Mouse (Mus musculus): Measurements from ENCODE around the gene Chst11. TPM values are rescaled to one million over a fixed set of nuclear protein-coding genes. Genes with fewer than 3 reads are reported as not detected.
A peak's percentile ranks its signal among the peaks of the same experiment; 100 is the strongest.

Gene Chst11
- polyA plus RNA-seq, 1 experiment from 2014 or later = 3.2 TPM

DNA sequence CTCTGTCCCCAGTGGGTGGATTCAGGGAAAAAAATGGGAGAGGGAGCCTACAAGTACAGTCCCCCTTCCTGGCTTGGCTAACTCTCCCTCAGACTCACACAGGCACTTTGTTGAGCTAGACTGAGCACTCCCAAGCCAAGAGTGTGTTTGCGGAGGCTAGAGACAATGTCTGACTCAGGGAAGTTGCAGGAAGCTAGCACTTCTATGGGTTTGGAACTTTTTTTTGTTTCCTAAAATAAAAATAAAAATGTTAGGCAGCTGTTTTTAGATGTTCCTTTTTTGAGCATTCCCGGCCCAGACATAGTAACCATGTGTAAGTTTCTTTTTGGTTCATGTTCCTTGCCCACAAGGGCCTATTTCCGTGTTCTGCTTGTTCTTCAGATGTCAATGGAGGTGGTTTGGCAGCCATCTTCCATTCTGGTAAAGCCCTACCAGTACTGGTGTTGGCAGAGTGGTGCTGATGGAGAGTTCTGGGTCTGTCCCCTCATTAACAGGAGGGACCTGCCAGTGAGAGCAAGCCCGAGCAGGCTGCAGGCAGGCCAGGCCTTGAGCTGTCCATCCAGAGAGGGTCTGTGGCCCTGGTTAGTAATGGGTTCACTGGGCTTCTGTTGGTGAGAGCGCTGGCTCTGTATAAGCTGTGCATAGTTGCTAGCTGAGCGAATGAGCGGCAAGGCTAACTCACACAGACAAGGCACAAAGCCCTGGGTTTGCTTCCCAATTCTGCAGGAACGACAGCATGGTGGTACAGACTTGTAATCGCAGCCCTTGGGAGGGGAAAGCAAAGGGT is 116.3 kb downstream of the Chst11 start:
- H3K27me3 ChIP-seq (ENCODE audit: control insufficient read depth, insufficient read depth, low read depth, low read length) = no peaks in the 10 kb centered on the region
- 80% methylated on average over 9 of the region's 9 CpGs for WGBS
- H3K4me3 ChIP-seq (ENCODE audit: low read depth, low read length) = no peak overlapping the region
- ATAC-seq = no peak
- peaks cover 48% of the 10 kb centered on the region for H3K4me1 ChIP-seq (ENCODE audit: control insufficient read depth, insufficient read depth, low read length)
- H3K36me3 ChIP-seq (ENCODE audit: control insufficient read depth, insufficient read depth, low read length) = no peaks in the 10 kb centered on the region
- no peaks in the 10 kb centered on the region for H3K9me3 ChIP-seq (replicated peaks; ENCODE audit: control insufficient read depth, low read length, poor library complexity, severe bottlenecking)
- H3K4me2 ChIP-seq (ENCODE audit: low read length) = no peak overlapping the region
- no peak overlapping the region for H3K27ac ChIP-seq (ENCODE audit: low read length)
- H3K9ac ChIP-seq (ENCODE audit: low read depth, low read length) = no peak overlapping the region

DNA sequence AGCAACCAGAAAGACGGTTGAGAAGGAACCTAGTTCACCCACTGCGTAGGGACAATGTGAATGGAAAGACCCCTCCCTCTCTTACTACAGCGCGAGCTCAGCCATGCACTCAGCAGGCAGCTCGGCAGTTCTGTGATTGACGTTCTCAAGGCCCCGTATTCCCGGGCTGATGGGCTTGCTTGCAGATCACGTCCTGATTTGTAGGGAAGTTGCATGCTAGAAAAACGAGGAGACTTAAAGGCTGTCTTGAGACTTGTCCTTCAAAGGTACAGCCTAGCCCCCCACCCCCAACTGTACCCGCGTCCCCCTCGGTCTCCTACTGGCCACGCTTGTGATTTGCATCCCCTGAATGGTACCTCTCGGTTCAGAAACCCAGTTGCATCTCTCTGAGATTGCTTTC is 117.4 kb downstream of the Chst11 start:
- Histone ChIP-seq H3K4me3 (ENCODE audit: low read depth, low read length) (no peak overlapping the region), H3K36me3 (ENCODE audit: control insufficient read depth, insufficient read depth, low read length) (no peaks in the 10 kb centered on the region), H3K9ac (ENCODE audit: low read depth, low read length) (no peak overlapping the region), H3K27ac (ENCODE audit: low read length) (peak overlapping the region; percentile 61), H3K9me3 (replicated peaks; ENCODE audit: control insufficient read depth, low read length, poor library complexity, severe bottlenecking) (no peaks in the 10 kb centered on the region), H3K27me3 (ENCODE audit: control insufficient read depth, insufficient read depth, low read depth, low read length) (no peaks in the 10 kb centered on the region), H3K4me1 (ENCODE audit: control insufficient read depth, insufficient read depth, low read length) (peaks cover 59% of the 10 kb centered on the region), H3K4me2 (ENCODE audit: low read length) (peak overlapping the region; percentile 31; the same call in 1 of the 2 replicates)
- ATAC-seq = peak; percentile 25; the same call in 1 of the 2 replicates
- WGBS = 8% methylated on average over 15 of the region's 15 CpGs

DNA sequence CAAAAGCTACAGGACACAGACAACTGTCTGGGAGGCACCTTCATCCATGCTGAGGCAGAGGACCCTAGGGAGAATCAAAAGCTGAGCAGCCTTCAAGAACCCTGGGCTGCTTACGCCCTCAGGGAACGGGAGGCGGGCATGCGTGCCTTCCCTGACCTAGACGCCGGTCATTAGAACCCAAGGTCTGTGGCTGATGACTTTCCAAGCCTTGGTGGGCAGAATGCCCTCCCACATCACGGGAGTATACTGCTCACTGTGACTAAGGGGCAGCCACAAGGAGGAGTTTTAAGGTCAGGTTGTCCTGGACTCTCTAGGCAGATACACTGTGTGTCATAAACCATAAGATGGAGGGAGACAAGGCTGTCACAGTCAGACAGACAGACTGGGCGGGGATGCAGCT is 118.9 kb downstream of the Chst11 start:
- Histone ChIP-seq H3K4me1 (ENCODE audit: control insufficient read depth, insufficient read depth, low read length) (peaks cover 63% of the 10 kb centered on the region), H3K4me2 (ENCODE audit: low read length) (no peak overlapping the region)
- 81% methylated on average over 8 of the region's 8 CpGs for WGBS

DNA sequence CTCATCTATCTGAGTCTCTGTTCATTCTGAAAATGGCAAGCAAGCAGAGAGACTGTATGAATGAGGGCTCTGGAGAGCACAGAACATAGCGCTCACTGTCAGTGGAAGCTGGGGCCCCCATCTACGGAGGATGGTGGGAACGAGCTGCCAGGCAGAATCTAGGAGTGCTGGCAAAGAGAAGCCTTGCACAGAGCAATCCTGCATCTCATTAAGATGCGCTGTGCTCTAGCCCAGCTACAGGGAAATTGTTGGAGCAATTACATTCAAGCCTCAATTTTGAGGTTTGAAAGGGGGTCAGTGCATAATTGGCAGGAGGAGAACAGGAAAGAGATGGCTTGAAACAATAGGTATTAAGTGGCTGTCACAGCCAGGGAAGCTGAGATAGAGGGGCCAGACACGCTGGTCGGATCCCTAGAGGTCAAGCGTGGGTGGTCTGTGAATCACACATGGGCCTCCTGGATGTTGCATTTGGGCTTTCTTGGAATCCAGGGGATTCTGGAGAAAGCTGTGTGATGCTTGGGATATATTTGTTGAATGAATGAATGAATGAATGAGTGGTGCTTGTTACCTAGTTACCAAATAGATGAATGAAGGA is 121.0 kb downstream of the Chst11 start:
- no peaks in the 10 kb centered on the region for H3K9me3 ChIP-seq (replicated peaks; ENCODE audit: control insufficient read depth, low read length, poor library complexity, severe bottlenecking)
- ATAC-seq = peak; percentile 74
- 22% methylated on average over 7 of the region's 7 CpGs for WGBS
- H3K9ac ChIP-seq (ENCODE audit: low read depth, low read length) = no peak overlapping the region; the same call in 1 of the 2 replicates
- no peaks in the 10 kb centered on the region for H3K36me3 ChIP-seq (ENCODE audit: control insufficient read depth, insufficient read depth, low read length)
- H3K27me3 ChIP-seq (ENCODE audit: control insufficient read depth, insufficient read depth, low read depth, low read length) = no peaks in the 10 kb centered on the region
- H3K4me1 ChIP-seq (ENCODE audit: control insufficient read depth, insufficient read depth, low read length) = peaks cover 61% of the 10 kb centered on the region
- no peak overlapping the region for H3K4me2 ChIP-seq (ENCODE audit: low read length)
- no peak overlapping the region for H3K4me3 ChIP-seq (ENCODE audit: low read depth, low read length)
- peak overlapping the region; percentile 57 for H3K27ac ChIP-seq (ENCODE audit: low read length)

More for the DNA sequence above, 118.9 kb downstream of the Chst11 start:
- Histone ChIP-seq H3K4me3 (ENCODE audit: low read depth, low read length) (no peak overlapping the region), H3K27me3 (ENCODE audit: control insufficient read depth, insufficient read depth, low read depth, low read length) (no peaks in the 10 kb centered on the region), H3K9ac (ENCODE audit: low read depth, low read length) (0 out of 2 replicates have a peak overlapping the region, but pooled peaks have one; percentile 3), H3K36me3 (ENCODE audit: control insufficient read depth, insufficient read depth, low read length) (no peaks in the 10 kb centered on the region), H3K9me3 (replicated peaks; ENCODE audit: control insufficient read depth, low read length, poor library complexity, severe bottlenecking) (no peaks in the 10 kb centered on the region), H3K27ac (ENCODE audit: low read length) (no peak overlapping the region)
- ATAC-seq = no peak

DNA sequence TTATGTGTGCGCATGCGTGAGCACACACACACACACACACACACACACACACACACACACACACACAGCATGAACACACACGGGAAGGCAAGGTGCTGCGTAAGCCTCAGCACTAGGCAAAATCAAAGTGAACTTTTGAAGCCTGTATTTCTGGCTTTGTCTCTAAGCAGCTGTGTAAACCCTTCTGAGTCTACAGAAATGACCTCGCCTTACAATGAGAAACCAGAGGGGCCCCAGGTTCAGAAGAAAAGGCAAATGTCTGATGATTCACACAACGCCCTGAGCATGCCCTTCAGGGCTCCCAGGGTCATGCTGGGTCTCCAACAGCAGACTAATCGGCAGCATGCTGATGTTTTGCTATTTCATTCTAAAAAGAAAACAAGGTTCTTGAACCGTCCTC is 122.1 kb downstream of the Chst11 start:
- H3K4me3 ChIP-seq (ENCODE audit: low read depth, low read length) = no peak overlapping the region
- H3K27me3 ChIP-seq (ENCODE audit: control insufficient read depth, insufficient read depth, low read depth, low read length) = no peaks in the 10 kb centered on the region
- peaks cover 58% of the 10 kb centered on the region for H3K4me1 ChIP-seq (ENCODE audit: control insufficient read depth, insufficient read depth, low read length)
- H3K36me3 ChIP-seq (ENCODE audit: control insufficient read depth, insufficient read depth, low read length) = no peaks in the 10 kb centered on the region
- ATAC-seq = no peak
- WGBS = 44% methylated on average over 8 of the region's 8 CpGs
- H3K9ac ChIP-seq (ENCODE audit: low read depth, low read length) = no peak overlapping the region
- no peak overlapping the region for H3K4me2 ChIP-seq (ENCODE audit: low read length)
- H3K9me3 ChIP-seq (replicated peaks; ENCODE audit: control insufficient read depth, low read length, poor library complexity, severe bottlenecking) = no peaks in the 10 kb centered on the region
- peak overlapping the region; percentile 59; the same call in 1 of the 2 replicates for H3K27ac ChIP-seq (ENCODE audit: low read length)

DNA sequence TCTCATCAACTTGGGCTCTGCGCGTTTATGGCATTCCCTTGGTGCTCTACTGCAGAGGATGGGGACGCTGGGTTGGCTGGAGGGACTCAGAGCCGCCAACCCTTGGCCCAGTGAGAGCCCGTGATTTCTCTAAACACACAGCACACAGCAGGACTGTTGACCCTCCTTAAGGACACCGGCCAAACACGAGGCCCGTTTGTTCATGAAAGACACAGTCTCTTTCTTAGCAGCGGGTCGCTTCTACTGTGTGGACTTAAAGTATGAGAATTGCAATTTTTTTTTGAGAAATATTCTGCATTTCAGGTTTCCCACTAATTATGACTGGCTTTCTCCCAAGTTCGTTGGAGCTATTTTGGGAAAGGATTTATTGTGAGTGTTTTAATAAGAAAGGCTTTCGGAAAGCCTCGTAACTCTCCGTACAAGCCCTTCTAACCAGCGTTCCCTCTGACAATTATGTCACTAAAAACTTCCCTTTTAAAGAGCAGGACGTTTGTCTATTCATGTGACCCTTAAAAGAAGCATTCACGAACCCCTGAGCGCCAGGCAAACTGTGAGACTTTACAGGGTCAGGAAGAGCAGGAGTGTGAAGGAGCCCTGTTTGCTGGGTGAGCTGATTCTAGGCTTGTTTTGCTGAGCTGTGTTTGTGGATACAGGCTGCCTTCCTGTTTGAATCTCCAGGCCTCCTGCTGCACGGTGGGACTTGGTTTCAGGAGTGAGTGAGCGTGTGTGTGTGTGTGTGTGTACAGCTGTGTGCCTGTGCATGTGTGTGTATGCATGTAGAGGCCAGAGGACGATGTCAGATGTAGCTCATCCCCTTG is 122.8 kb downstream of the Chst11 start:
- peak overlapping the region; percentile 59 for H3K27ac ChIP-seq (ENCODE audit: low read length)
- ATAC-seq = no peak
- no peak overlapping the region for H3K4me2 ChIP-seq (ENCODE audit: low read length)
- H3K9me3 ChIP-seq (replicated peaks; ENCODE audit: control insufficient read depth, low read length, poor library complexity, severe bottlenecking) = no peaks in the 10 kb centered on the region
- H3K9ac ChIP-seq (ENCODE audit: low read depth, low read length) = no peak overlapping the region
- no peak overlapping the region for H3K4me3 ChIP-seq (ENCODE audit: low read depth, low read length)
- H3K36me3 ChIP-seq (ENCODE audit: control insufficient read depth, insufficient read depth, low read length) = no peaks in the 10 kb centered on the region
- 41% methylated on average over 21 of the region's 21 CpGs for WGBS
- H3K27me3 ChIP-seq (ENCODE audit: control insufficient read depth, insufficient read depth, low read depth, low read length) = no peaks in the 10 kb centered on the region
- peaks cover 51% of the 10 kb centered on the region for H3K4me1 ChIP-seq (ENCODE audit: control insufficient read depth, insufficient read depth, low read length)

DNA sequence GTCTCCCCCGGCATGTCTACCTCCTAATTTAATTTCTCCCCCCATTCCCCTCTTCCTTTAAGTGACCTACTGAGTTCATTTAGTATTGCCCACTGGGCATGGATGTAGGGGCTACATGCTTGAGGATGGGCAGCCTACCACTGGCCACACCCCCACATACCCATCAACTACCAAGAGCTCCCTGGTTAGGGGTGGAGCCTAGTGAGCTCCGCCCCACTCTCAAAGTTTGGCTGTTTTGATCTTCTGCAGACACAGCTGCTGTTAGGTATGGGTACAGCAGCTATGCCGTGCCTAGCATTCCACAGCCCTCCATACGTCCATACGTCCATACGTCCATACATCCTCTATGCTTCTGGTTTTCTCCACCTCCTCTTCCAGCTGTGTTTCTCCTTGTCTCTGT is 123.6 kb downstream of the Chst11 start:
- Histone ChIP-seq H3K36me3 (ENCODE audit: control insufficient read depth, insufficient read depth, low read length) (no peaks in the 10 kb centered on the region), H3K4me1 (ENCODE audit: control insufficient read depth, insufficient read depth, low read length) (peaks cover 47% of the 10 kb centered on the region), H3K4me2 (ENCODE audit: low read length) (no peak overlapping the region), H3K9ac (ENCODE audit: low read depth, low read length) (no peak overlapping the region), H3K9me3 (replicated peaks; ENCODE audit: control insufficient read depth, low read length, poor library complexity, severe bottlenecking) (no peaks in the 10 kb centered on the region), H3K27me3 (ENCODE audit: control insufficient read depth, insufficient read depth, low read depth, low read length) (no peaks in the 10 kb centered on the region), H3K27ac (ENCODE audit: low read length) (no peak overlapping the region), H3K4me3 (ENCODE audit: low read depth, low read length) (no peak overlapping the region)
- WGBS = 89% methylated on average over 6 of the region's 6 CpGs
- no peak for ATAC-seq

DNA sequence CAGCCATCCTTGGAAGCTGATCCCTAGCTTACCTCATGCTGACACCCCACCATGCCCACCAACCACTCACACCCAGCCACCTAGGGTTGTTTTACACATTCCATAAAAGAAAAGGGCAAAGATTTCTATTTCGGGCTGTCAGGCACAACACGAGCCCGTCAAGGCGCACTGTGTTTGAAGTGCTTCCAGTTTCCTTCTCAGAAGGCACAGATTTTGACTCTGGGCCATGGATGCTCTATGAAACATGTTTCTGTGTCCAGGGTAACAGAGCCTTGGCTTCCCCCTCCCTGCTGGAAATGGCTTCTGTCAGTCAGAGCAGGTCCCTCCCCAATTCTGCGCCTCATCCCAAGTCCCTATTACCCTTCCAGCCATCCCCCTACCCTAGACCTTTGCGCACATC is 125.7 kb downstream of the Chst11 start:
- Histone ChIP-seq H3K4me3 (ENCODE audit: low read depth, low read length) (no peak overlapping the region), H3K4me1 (ENCODE audit: control insufficient read depth, insufficient read depth, low read length) (peaks cover 28% of the 10 kb centered on the region), H3K9ac (ENCODE audit: low read depth, low read length) (no peak overlapping the region), H3K27ac (ENCODE audit: low read length) (no peak overlapping the region), H3K9me3 (replicated peaks; ENCODE audit: control insufficient read depth, low read length, poor library complexity, severe bottlenecking) (no peaks in the 10 kb centered on the region), H3K36me3 (ENCODE audit: control insufficient read depth, insufficient read depth, low read length) (no peaks in the 10 kb centered on the region), H3K4me2 (ENCODE audit: low read length) (no peak overlapping the region), H3K27me3 (ENCODE audit: control insufficient read depth, insufficient read depth, low read depth, low read length) (no peaks in the 10 kb centered on the region)
- 88% methylated on average over 6 of the region's 6 CpGs for WGBS
- ATAC-seq = no peak

Measured in midbrain, embryonic 16.5 days (tissue).